Mouse (Mus musculus) spleen, adult 2 months (tissue): ENCODE results near the gene Terf2ip.

ENCODE experiments used
- CTCF ChIP-seq: fragments of 200-500 bp; IDR thresholded peaks from 2 replicates; pipeline ENCODE4 v1.5.1; 2011; ENCODE audit warnings: mild to moderate bottlenecking, inconsistent platforms; ENCODE audit not compliant: insufficient read depth, insufficient read length, insufficient replicate concordance; ENCODE audit errors: extremely low read depth
- POLR2A ChIP-seq: fragments of 200-500 bp; IDR thresholded peaks from 2 replicates; pipeline ENCODE4 v1.6.1; 2011; ENCODE audit warnings: low read depth, low read length, inconsistent platforms

- TF ChIP-seq CTCF (no peak), POLR2A (no peak)
Observed at GRCm38 (mm10) chr8:111964849-111965561, 46.2 kb upstream of the Terf2ip start.
